Mouse (Mus musculus): ENCODE data around the gene Lcn2. TPM values are rescaled to one million over a fixed set of nuclear protein-coding genes. Genes with fewer than 3 reads are reported as not detected.

Gene Lcn2
- total and polyA plus RNA-seq, 2 experiments, result 10.0 to 29.3 TPM

- Histone ChIP-seq H3K27me3 (ENCODE audit: control insufficient read depth, insufficient read depth, low read length) (no peaks in the 10 kb centered on the region), H3K4me3 (ENCODE audit: insufficient read depth, low read depth, low read length) (no peak overlapping the region), H3K79me2 (ENCODE audit: control insufficient read depth, insufficient read depth, low read length) (peaks cover 28% of the 10 kb centered on the region; the same call in 1 of the 2 replicates), H3K9ac (ENCODE audit: low read depth, low read length) (no peak overlapping the region), H3K36me3 (ENCODE audit: control insufficient read depth, insufficient read depth, low read length) (no peaks in the 10 kb centered on the region), H3K4me1 (ENCODE audit: control insufficient read depth, insufficient read depth, low read length) (peaks cover 16% of the 10 kb centered on the region), H3K27ac (replicated peaks; ENCODE audit: insufficient read depth, low read depth, low read length) (no peak overlapping the region)
- 65% methylated on average over 4 of the region's 4 CpGs for WGBS
- DNase-seq (ENCODE audit: extremely low read depth, low read depth, low spot score), result no peak
- TF ChIP-seq POLR2A (IDR thresholded peaks at IDR 0.05; ENCODE audit: extremely low read depth, insufficient read depth, low read length), result no peak
- TF ChIP-seq CTCF (IDR thresholded peaks at IDR 0.05; ENCODE audit: low read depth, low read length), result no peak
Measured at GRCm38 (mm10) chr2:32429215-32429891, 41.3 kb upstream of the Lcn2 start.

- no peak for TF ChIP-seq POLR2A (IDR thresholded peaks at IDR 0.05; ENCODE audit: extremely low read depth, insufficient read depth, low read length)
- TF ChIP-seq CTCF (IDR thresholded peaks at IDR 0.05; ENCODE audit: low read depth, low read length), result no peak
- Histone ChIP-seq H3K4me1 (ENCODE audit: control insufficient read depth, insufficient read depth, low read length) (peaks cover 17% of the 10 kb centered on the region), H3K9ac (ENCODE audit: low read depth, low read length) (no peak overlapping the region), H3K27me3 (ENCODE audit: control insufficient read depth, insufficient read depth, low read length) (no peaks in the 10 kb centered on the region), H3K79me2 (ENCODE audit: control insufficient read depth, insufficient read depth, low read length) (peaks cover 25% of the 10 kb centered on the region), H3K4me3 (ENCODE audit: insufficient read depth, low read depth, low read length) (no peak overlapping the region), H3K36me3 (ENCODE audit: control insufficient read depth, insufficient read depth, low read length) (no peaks in the 10 kb centered on the region), H3K27ac (replicated peaks; ENCODE audit: insufficient read depth, low read depth, low read length) (no peak overlapping the region)
- WGBS, result 68% methylated on average over 8 of the region's 8 CpGs
- DNase-seq (ENCODE audit: extremely low read depth, low read depth, low spot score), result no peak
Measured at GRCm38 (mm10) chr2:32428262-32428722, 40.2 kb upstream of the Lcn2 start.

- DNase-seq (ENCODE audit: extremely low read depth, low read depth, low spot score), result no peak
- Histone ChIP-seq H3K4me3 (ENCODE audit: insufficient read depth, low read depth, low read length) (no peak overlapping the region), H3K36me3 (ENCODE audit: control insufficient read depth, insufficient read depth, low read length) (no peaks in the 10 kb centered on the region), H3K27me3 (ENCODE audit: control insufficient read depth, insufficient read depth, low read length) (no peaks in the 10 kb centered on the region), H3K27ac (replicated peaks; ENCODE audit: insufficient read depth, low read depth, low read length) (no peak overlapping the region), H3K9ac (ENCODE audit: low read depth, low read length) (no peak overlapping the region), H3K4me1 (ENCODE audit: control insufficient read depth, insufficient read depth, low read length) (peaks cover 17% of the 10 kb centered on the region), H3K79me2 (ENCODE audit: control insufficient read depth, insufficient read depth, low read length) (peaks cover 22% of the 10 kb centered on the region)
- 29% methylated on average over 5 of the region's 5 CpGs for WGBS
- TF ChIP-seq CTCF (IDR thresholded peaks at IDR 0.05; ENCODE audit: low read depth, low read length), result no peak
- TF ChIP-seq POLR2A (IDR thresholded peaks at IDR 0.05; ENCODE audit: extremely low read depth, insufficient read depth, low read length), result no peak
Measured at GRCm38 (mm10) chr2:32427720-32428119, 39.7 kb upstream of the Lcn2 start.

- WGBS, result 97% methylated on average over 1 of the region's 1 CpGs
- Histone ChIP-seq H3K4me3 (ENCODE audit: insufficient read depth, low read depth, low read length) (no peak overlapping the region), H3K4me1 (ENCODE audit: control insufficient read depth, insufficient read depth, low read length) (peaks cover 17% of the 10 kb centered on the region), H3K79me2 (ENCODE audit: control insufficient read depth, insufficient read depth, low read length) (peaks cover 20% of the 10 kb centered on the region), H3K9ac (ENCODE audit: low read depth, low read length) (no peak overlapping the region), H3K36me3 (ENCODE audit: control insufficient read depth, insufficient read depth, low read length) (peaks cover 5% of the 10 kb centered on the region), H3K27ac (replicated peaks; ENCODE audit: insufficient read depth, low read depth, low read length) (0 out of 2 replicates have a peak overlapping the region, but pooled peaks have one; percentile 4), H3K27me3 (ENCODE audit: control insufficient read depth, insufficient read depth, low read length) (no peaks in the 10 kb centered on the region)
- DNase-seq (ENCODE audit: extremely low read depth, low read depth, low spot score), result no peak
- TF ChIP-seq POLR2A (IDR thresholded peaks at IDR 0.05; ENCODE audit: extremely low read depth, insufficient read depth, low read length), result no peak
Measured at GRCm38 (mm10) chr2:32426141-32426540, 38.1 kb upstream of the Lcn2 start.

- H3K79me2 ChIP-seq (ENCODE audit: control insufficient read depth, insufficient read depth, low read length), result peaks cover 18% of the 10 kb centered on the region
- peaks cover 17% of the 10 kb centered on the region for H3K4me1 ChIP-seq (ENCODE audit: control insufficient read depth, insufficient read depth, low read length)
- 88% methylated on average over 5 of the region's 5 CpGs for WGBS
- H3K36me3 ChIP-seq (ENCODE audit: control insufficient read depth, insufficient read depth, low read length), result peaks cover 11% of the 10 kb centered on the region
- no peak overlapping the region for H3K9ac ChIP-seq (ENCODE audit: low read depth, low read length)
- TF ChIP-seq POLR2A (IDR thresholded peaks at IDR 0.05; ENCODE audit: extremely low read depth, insufficient read depth, low read length), result no peak
- TF ChIP-seq CTCF (IDR thresholded peaks at IDR 0.05; ENCODE audit: low read depth, low read length), result no peak
- no peaks in the 10 kb centered on the region for H3K27me3 ChIP-seq (ENCODE audit: control insufficient read depth, insufficient read depth, low read length)
- H3K27ac ChIP-seq (replicated peaks; ENCODE audit: insufficient read depth, low read depth, low read length), result peak overlapping the region; percentile 86
- no peak for DNase-seq (ENCODE audit: extremely low read depth, low read depth, low spot score)
- H3K4me3 ChIP-seq (ENCODE audit: insufficient read depth, low read depth, low read length), result no peak overlapping the region
Measured at GRCm38 (mm10) chr2:32425568-32425967, 37.5 kb upstream of the Lcn2 start.

- Histone ChIP-seq H3K4me3 (ENCODE audit: insufficient read depth, low read depth, low read length) (no peak overlapping the region), H3K79me2 (ENCODE audit: control insufficient read depth, insufficient read depth, low read length) (peaks cover 14% of the 10 kb centered on the region), H3K9ac (ENCODE audit: low read depth, low read length) (peak overlapping the region; percentile 42), H3K27me3 (ENCODE audit: control insufficient read depth, insufficient read depth, low read length) (no peaks in the 10 kb centered on the region), H3K27ac (replicated peaks; ENCODE audit: insufficient read depth, low read depth, low read length) (peak overlapping the region; percentile 86), H3K36me3 (ENCODE audit: control insufficient read depth, insufficient read depth, low read length) (peaks cover 14% of the 10 kb centered on the region), H3K4me1 (ENCODE audit: control insufficient read depth, insufficient read depth, low read length) (peaks cover 17% of the 10 kb centered on the region)
- WGBS, result 20% methylated on average over 3 of the region's 3 CpGs
- DNase-seq (ENCODE audit: extremely low read depth, low read depth, low spot score), result peak; percentile 79
- no peak for TF ChIP-seq CTCF (IDR thresholded peaks at IDR 0.05; ENCODE audit: low read depth, low read length)
Measured at GRCm38 (mm10) chr2:32424796-32425195, 36.7 kb upstream of the Lcn2 start.

Measured in liver, adult 2 months (tissue).